Mouse (Mus musculus): Measurements from ENCODE around the gene Nutf2-ps1. TPM values are rescaled to one million over a fixed set of nuclear protein-coding genes. Genes with fewer than 3 reads are reported as not detected.

Nutf2-ps1 gene
- total and polyA plus RNA-seq, 3 experiments = 65.8 to 155 (median 74.1) TPM

DNA sequence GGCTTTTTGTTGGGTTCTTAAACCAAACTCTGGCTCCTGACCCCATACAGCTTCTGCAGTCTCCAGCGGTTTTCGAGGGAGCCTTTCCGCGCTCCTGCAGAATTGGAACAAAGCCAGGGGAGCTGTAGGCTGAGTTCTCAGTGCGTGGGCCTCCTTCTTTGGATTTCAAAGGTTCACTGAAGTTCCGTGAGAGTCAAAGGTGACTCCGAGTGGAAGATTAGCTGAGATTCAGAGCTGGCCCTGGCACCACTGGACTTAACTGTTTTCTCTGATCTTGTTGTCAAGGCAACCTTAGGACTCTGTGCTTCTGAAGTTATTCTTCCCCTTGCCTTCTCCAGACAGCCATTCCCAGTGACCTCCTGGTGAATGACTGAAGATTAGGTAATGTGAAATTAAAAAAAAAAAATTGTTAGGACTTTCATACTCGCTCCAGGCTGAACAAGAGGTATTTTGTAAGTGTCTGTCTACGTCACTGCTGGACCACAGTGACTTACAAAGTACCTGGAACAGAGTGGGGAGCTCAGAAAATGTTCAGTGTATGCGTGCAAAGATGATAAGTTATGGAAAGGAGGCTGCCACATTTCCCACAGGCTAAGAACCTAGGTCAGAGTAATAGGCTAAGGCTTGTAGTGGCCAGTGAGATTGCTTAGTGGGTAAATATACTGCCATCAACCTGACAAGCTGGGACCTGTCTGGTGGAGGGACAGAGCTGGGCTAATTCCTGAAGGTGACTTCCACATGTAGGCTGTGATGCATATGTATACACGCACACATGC lies 11.7 kb downstream of the Nutf2-ps1 start:
- DNase-seq = no peak
- H3K4me3 ChIP-seq = no peak overlapping the region
- no peak for TF ChIP-seq EP300 (IDR thresholded peaks at IDR 0.05; ENCODE audit: insufficient read depth, low read depth, low read length)
- no peak for TF ChIP-seq POLR2A (IDR thresholded peaks at IDR 0.05; ENCODE audit: insufficient read depth, low read depth, low read length)
- TF ChIP-seq CTCF (IDR thresholded peaks at IDR 0.05) = no peak
- intact Hi-C loops (cut with DNase I) = loop anchor here (5.0 kb wide), 2 partner anchors 80 to 330 kb away; no protein-coding TSS in a partner anchor
- H3K4me1 ChIP-seq (ENCODE audit: control insufficient read depth, insufficient read depth, low read length) = peaks cover 3% of the 10 kb centered on the region
- H3K36me3 ChIP-seq (ENCODE audit: control insufficient read depth, insufficient read depth, low read length) = no peaks in the 10 kb centered on the region
- no peak overlapping the region for H3K9ac ChIP-seq (ENCODE audit: low read depth, low read length)
- no peak overlapping the region for H3K27ac ChIP-seq
- no peaks in the 10 kb centered on the region for H3K79me2 ChIP-seq (replicated peaks; ENCODE audit: control insufficient read depth, insufficient read depth, low read length)
- 40% methylated on average over 11 of the region's 11 CpGs for WGBS
- H3K27me3 ChIP-seq (ENCODE audit: control insufficient read depth, insufficient read depth, low read length) = no peaks in the 10 kb centered on the region

- H3K79me2 ChIP-seq (replicated peaks; ENCODE audit: control insufficient read depth, insufficient read depth, low read length) = no peaks in the 10 kb centered on the region
- no peak for DNase-seq
- intact Hi-C loops (cut with DNase I) = loop anchor here (5.0 kb wide), 2 partner anchors 79 to 329 kb away; no protein-coding TSS in a partner anchor
- no peak overlapping the region for H3K4me3 ChIP-seq
- 42% methylated on average over 7 of the region's 7 CpGs for WGBS
- H3K27ac ChIP-seq = no peak overlapping the region; the same call in 1 of the 2 replicates
- H3K36me3 ChIP-seq (ENCODE audit: control insufficient read depth, insufficient read depth, low read length) = no peaks in the 10 kb centered on the region
- TF ChIP-seq EP300 (IDR thresholded peaks at IDR 0.05; ENCODE audit: insufficient read depth, low read depth, low read length) (no peak), POLR2A (IDR thresholded peaks at IDR 0.05; ENCODE audit: insufficient read depth, low read depth, low read length) (no peak), CTCF (IDR thresholded peaks at IDR 0.05) (no peak)
- no peak overlapping the region; the same call in 1 of the 2 replicates for H3K9ac ChIP-seq (ENCODE audit: low read depth, low read length)
- H3K4me1 ChIP-seq (ENCODE audit: control insufficient read depth, insufficient read depth, low read length) = peaks cover 3% of the 10 kb centered on the region
- no peaks in the 10 kb centered on the region for H3K27me3 ChIP-seq (ENCODE audit: control insufficient read depth, insufficient read depth, low read length)
Observed at GRCm38 (mm10) chr19:53576061-53576460, 12.8 kb downstream of the Nutf2-ps1 start.

GRCm38 (mm10) chr19:53575296-53576010 lies 13.4 kb downstream of the Nutf2-ps1 start:
- Histone ChIP-seq H3K9ac (ENCODE audit: low read depth, low read length) (no peak overlapping the region), H3K27ac (peak overlapping the region; percentile 12; the same call in 1 of the 2 replicates), H3K79me2 (replicated peaks; ENCODE audit: control insufficient read depth, insufficient read depth, low read length) (no peaks in the 10 kb centered on the region), H3K36me3 (ENCODE audit: control insufficient read depth, insufficient read depth, low read length) (no peaks in the 10 kb centered on the region), H3K4me3 (no peak overlapping the region), H3K4me1 (ENCODE audit: control insufficient read depth, insufficient read depth, low read length) (peaks cover 3% of the 10 kb centered on the region), H3K27me3 (ENCODE audit: control insufficient read depth, insufficient read depth, low read length) (no peaks in the 10 kb centered on the region)
- TF ChIP-seq EP300 (IDR thresholded peaks at IDR 0.05; ENCODE audit: insufficient read depth, low read depth, low read length) = no peak
- no peak for TF ChIP-seq CTCF (IDR thresholded peaks at IDR 0.05)
- TF ChIP-seq POLR2A (IDR thresholded peaks at IDR 0.05; ENCODE audit: insufficient read depth, low read depth, low read length) = no peak
- 58% methylated on average over 4 of the region's 4 CpGs for WGBS
- DNase-seq = no peak
- intact Hi-C loops (cut with DNase I) = loop anchor here (5.0 kb wide), 2 partner anchors 78 to 328 kb away; no protein-coding TSS in a partner anchor

DNA sequence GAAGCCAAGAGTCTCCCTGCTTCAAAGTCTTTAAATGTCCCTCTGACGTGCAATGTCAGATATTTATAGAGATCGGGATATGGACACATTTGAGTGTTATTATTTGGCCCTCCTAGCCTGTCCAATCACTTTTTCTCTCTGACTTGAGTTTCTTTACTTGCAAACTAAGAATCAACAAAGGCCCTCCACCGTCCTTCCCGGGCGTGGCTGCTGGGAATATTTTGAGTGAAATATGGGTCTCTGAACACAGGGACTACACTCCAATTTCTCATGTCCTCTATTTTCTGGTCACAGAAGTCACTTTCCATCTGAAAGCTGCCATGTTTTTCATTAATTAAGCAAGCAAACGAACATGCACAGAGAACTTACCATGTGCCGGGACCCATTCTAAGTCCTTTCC lies 14.3 kb downstream of the Nutf2-ps1 start:
- WGBS = 84% methylated on average over 7 of the region's 7 CpGs
- Histone ChIP-seq H3K4me1 (ENCODE audit: control insufficient read depth, insufficient read depth, low read length) (peaks cover 3% of the 10 kb centered on the region), H3K4me3 (no peak overlapping the region), H3K9ac (ENCODE audit: low read depth, low read length) (no peak overlapping the region), H3K36me3 (ENCODE audit: control insufficient read depth, insufficient read depth, low read length) (no peaks in the 10 kb centered on the region), H3K27ac (no peak overlapping the region), H3K79me2 (replicated peaks; ENCODE audit: control insufficient read depth, insufficient read depth, low read length) (no peaks in the 10 kb centered on the region), H3K27me3 (ENCODE audit: control insufficient read depth, insufficient read depth, low read length) (no peaks in the 10 kb centered on the region)
- intact Hi-C loops (cut with DNase I) = no loop called here
- no peak for DNase-seq
- no peak for TF ChIP-seq POLR2A (IDR thresholded peaks at IDR 0.05; ENCODE audit: insufficient read depth, low read depth, low read length)
- TF ChIP-seq CTCF (IDR thresholded peaks at IDR 0.05) = no peak
- no peak for TF ChIP-seq EP300 (IDR thresholded peaks at IDR 0.05; ENCODE audit: insufficient read depth, low read depth, low read length)

GRCm38 (mm10) chr19:53574131-53574530 lies 14.7 kb downstream of the Nutf2-ps1 start:
- peaks cover 3% of the 10 kb centered on the region for H3K4me1 ChIP-seq (ENCODE audit: control insufficient read depth, insufficient read depth, low read length)

More at GRCm38 (mm10) chr19:53574131-53574530, 14.7 kb downstream of the Nutf2-ps1 start:
- TF ChIP-seq EP300 (IDR thresholded peaks at IDR 0.05; ENCODE audit: insufficient read depth, low read depth, low read length) (no peak), POLR2A (IDR thresholded peaks at IDR 0.05; ENCODE audit: insufficient read depth, low read depth, low read length) (no peak), CTCF (IDR thresholded peaks at IDR 0.05) (no peak)
- Histone ChIP-seq H3K9ac (ENCODE audit: low read depth, low read length) (no peak overlapping the region), H3K79me2 (replicated peaks; ENCODE audit: control insufficient read depth, insufficient read depth, low read length) (no peaks in the 10 kb centered on the region), H3K4me3 (no peak overlapping the region), H3K36me3 (ENCODE audit: control insufficient read depth, insufficient read depth, low read length) (no peaks in the 10 kb centered on the region), H3K27ac (no peak overlapping the region), H3K27me3 (ENCODE audit: control insufficient read depth, insufficient read depth, low read length) (no peaks in the 10 kb centered on the region)
- no peak for DNase-seq
- 48% methylated on average over 8 of the region's 8 CpGs for WGBS
- intact Hi-C loops (cut with DNase I) = no loop called here

All from heart, adult 2 months (tissue).